Mouse (Mus musculus): ENCODE data around the gene Pzp.

The Pzp gene

GRCm38 (mm10) chr6:128487736-128488135 is 38.8 kb downstream of the Pzp start:
- no peak for ATAC-seq (ENCODE audit: insufficient number of reproducible peaks, low FRiP score, low TSS enrichment)

- ATAC-seq (ENCODE audit: insufficient number of reproducible peaks, low FRiP score, low TSS enrichment), result peak; percentile 95
Observed at GRCm38 (mm10) chr6:128479463-128480454, 46.8 kb downstream of the Pzp start.

GRCm38 (mm10) chr6:128477495-128477894 is 49.0 kb downstream of the Pzp start:
- ATAC-seq (ENCODE audit: insufficient number of reproducible peaks, low FRiP score, low TSS enrichment), result no peak

- ATAC-seq (ENCODE audit: insufficient number of reproducible peaks, low FRiP score, low TSS enrichment), result no peak
Observed at GRCm38 (mm10) chr6:128474112-128474511, 52.4 kb downstream of the Pzp start.

- peak; percentile 58; the same call in 1 of the 2 replicates for ATAC-seq (ENCODE audit: insufficient number of reproducible peaks, low FRiP score, low TSS enrichment)
Observed at GRCm38 (mm10) chr6:128469451-128469850, 57.1 kb downstream of the Pzp start.

GRCm38 (mm10) chr6:128467298-128467697 is 59.2 kb downstream of the Pzp start:
- no peak for ATAC-seq (ENCODE audit: insufficient number of reproducible peaks, low FRiP score, low TSS enrichment)

GRCm38 (mm10) chr6:128466563-128466962 is 60.0 kb downstream of the Pzp start:
- ATAC-seq (ENCODE audit: insufficient number of reproducible peaks, low FRiP score, low TSS enrichment), result no peak

- no peak for ATAC-seq (ENCODE audit: insufficient number of reproducible peaks, low FRiP score, low TSS enrichment)
Observed at GRCm38 (mm10) chr6:128466043-128466442, 60.5 kb downstream of the Pzp start.

- no peak for ATAC-seq (ENCODE audit: insufficient number of reproducible peaks, low FRiP score, low TSS enrichment)
Observed at GRCm38 (mm10) chr6:128464996-128465395, 61.5 kb downstream of the Pzp start.

- no peak for ATAC-seq (ENCODE audit: insufficient number of reproducible peaks, low FRiP score, low TSS enrichment)
Observed at GRCm38 (mm10) chr6:128461606-128462005, 64.9 kb downstream of the Pzp start.

- ATAC-seq (ENCODE audit: insufficient number of reproducible peaks, low FRiP score, low TSS enrichment), result no peak
Observed at GRCm38 (mm10) chr6:128460729-128461503, 65.6 kb downstream of the Pzp start.

GRCm38 (mm10) chr6:128460321-128460720 is 66.2 kb downstream of the Pzp start:
- no peak for ATAC-seq (ENCODE audit: insufficient number of reproducible peaks, low FRiP score, low TSS enrichment)

GRCm38 (mm10) chr6:128457186-128457585 is 69.3 kb downstream of the Pzp start:
- no peak for ATAC-seq (ENCODE audit: insufficient number of reproducible peaks, low FRiP score, low TSS enrichment)

GRCm38 (mm10) chr6:128455835-128456605 is 70.5 kb downstream of the Pzp start:
- ATAC-seq (ENCODE audit: insufficient number of reproducible peaks, low FRiP score, low TSS enrichment), result no peak

- no peak for ATAC-seq (ENCODE audit: insufficient number of reproducible peaks, low FRiP score, low TSS enrichment)
Observed at GRCm38 (mm10) chr6:128447063-128447462, 79.5 kb downstream of the Pzp start.

- peak; percentile 72 for ATAC-seq (ENCODE audit: insufficient number of reproducible peaks, low FRiP score, low TSS enrichment)
Observed at GRCm38 (mm10) chr6:128445761-128446535, 80.6 kb downstream of the Pzp start.

GRCm38 (mm10) chr6:128440238-128440637 is 86.3 kb downstream of the Pzp start:
- ATAC-seq (ENCODE audit: insufficient number of reproducible peaks, low FRiP score, low TSS enrichment), result no peak

- peak; percentile 21 for ATAC-seq (ENCODE audit: insufficient number of reproducible peaks, low FRiP score, low TSS enrichment)
Observed at GRCm38 (mm10) chr6:128438871-128439341, 87.6 kb downstream of the Pzp start.

GRCm38 (mm10) chr6:128438317-128438870 is 88.1 kb downstream of the Pzp start, which contains the start of gene Fkbp4:
Fkbp4 (minus strand) TSS chr6:128438677.
- ATAC-seq (ENCODE audit: insufficient number of reproducible peaks, low FRiP score, low TSS enrichment), result peak; percentile 84

All from cerebellum, adult (tissue).